Mouse (Mus musculus): ENCODE measurements around the gene Mrgprd.

Gene Mrgprd

GRCm38 (mm10) chr7:145314785-145315411, at the start of gene Mrgprd:
TSS of gene Mrgprd (plus strand) at chr7:145314835.
- no peak for DNase-seq (ENCODE audit: low spot score in 2 of 2)

GRCm38 (mm10) chr7:145266011-145266410, 48.6 kb upstream of the Mrgprd start:
- DNase-seq (ENCODE audit: low spot score in 2 of 2) = no peak

GRCm38 (mm10) chr7:145268890-145269289, 45.7 kb upstream of the Mrgprd start:
- no peak for DNase-seq (ENCODE audit: low spot score in 2 of 2)

- DNase-seq (ENCODE audit: low spot score in 2 of 2) = no peak
These were observed 43.7 kb upstream of the Mrgprd start for GRCm38 (mm10) chr7:145270955-145271354.

GRCm38 (mm10) chr7:145275488-145275887, 39.1 kb upstream of the Mrgprd start:
- DNase-seq (ENCODE audit: low spot score in 2 of 2) = no peak

GRCm38 (mm10) chr7:145281396-145281795, 33.2 kb upstream of the Mrgprd start:
- no peak for DNase-seq (ENCODE audit: low spot score in 2 of 2)

GRCm38 (mm10) chr7:145283041-145283440, 31.6 kb upstream of the Mrgprd start:
- DNase-seq (ENCODE audit: low spot score in 2 of 2) = no peak

GRCm38 (mm10) chr7:145283487-145284187, 31.0 kb upstream of the Mrgprd start, which contains the start of gene Tpcn2:
TSS of gene Tpcn2 (minus strand) at chr7:145284011.
- peak; percentile 84 to 92 for DNase-seq (ENCODE audit: low spot score in 2 of 2)

- no peak for DNase-seq (ENCODE audit: low spot score in 2 of 2)
These were observed 30.3 kb upstream of the Mrgprd start for GRCm38 (mm10) chr7:145284293-145284692.

- DNase-seq (ENCODE audit: low spot score in 2 of 2) = no peak
These were observed 29.2 kb upstream of the Mrgprd start for GRCm38 (mm10) chr7:145285476-145285875.

- no peak for DNase-seq (ENCODE audit: low spot score in 2 of 2)
These were observed 27.2 kb upstream of the Mrgprd start for GRCm38 (mm10) chr7:145287410-145287809.

GRCm38 (mm10) chr7:145289302-145289701, 25.3 kb upstream of the Mrgprd start:
- DNase-seq (ENCODE audit: low spot score in 2 of 2) = no peak

- DNase-seq (ENCODE audit: low spot score in 2 of 2) = no peak
These were observed 22.8 kb upstream of the Mrgprd start for GRCm38 (mm10) chr7:145291847-145292246.

- no peak for DNase-seq (ENCODE audit: low spot score in 2 of 2)
These were observed 21.9 kb upstream of the Mrgprd start for GRCm38 (mm10) chr7:145292726-145293125.

GRCm38 (mm10) chr7:145293859-145294258, 20.8 kb upstream of the Mrgprd start:
- no peak for DNase-seq (ENCODE audit: low spot score in 2 of 2)

GRCm38 (mm10) chr7:145298666-145299490, 15.8 kb upstream of the Mrgprd start:
- no peak for DNase-seq (ENCODE audit: low spot score in 2 of 2)

- DNase-seq (ENCODE audit: low spot score in 2 of 2) = no peak
These were observed 14.9 kb upstream of the Mrgprd start for GRCm38 (mm10) chr7:145299562-145300320.

GRCm38 (mm10) chr7:145300321-145301007, 14.2 kb upstream of the Mrgprd start, which contains the start of gene Mrgprf:
TSS of gene Mrgprf (plus strand) at chr7:145300828.
- DNase-seq (ENCODE audit: low spot score in 2 of 2) = no peak

GRCm38 (mm10) chr7:145301008-145301340, 13.7 kb upstream of the Mrgprd start:
- DNase-seq (ENCODE audit: low spot score in 2 of 2) = no peak

GRCm38 (mm10) chr7:145301341-145302005, 13.2 kb upstream of the Mrgprd start:
- DNase-seq (ENCODE audit: low spot score in 2 of 2) = no peak
